Mouse (Mus musculus): ENCODE measurements around the gene Timm23. TPM values are rescaled to one million over a fixed set of nuclear protein-coding genes. Genes with fewer than 3 reads are reported as not detected.
A peak's percentile ranks its signal among the peaks of the same experiment; 100 is the strongest.

Gene Timm23
- polyA plus RNA-seq, 1 experiment from 2014 or later: 305 TPM

- no peak for DNase-seq (ENCODE audit: low spot score)
- Histone ChIP-seq H3K4me2 (ENCODE audit: low read length) (no peak overlapping the region), H3K4me3 (replicated peaks; ENCODE audit: low read depth, low read length) (no peak overlapping the region), H3K27ac (no peak overlapping the region), H3K36me3 (ENCODE audit: insufficient read depth, low read length) (no peaks in the 10 kb centered on the region), H3K9ac (ENCODE audit: low read depth, low read length) (no peak overlapping the region), H3K27me3 (ENCODE audit: insufficient read depth, low read length) (no peaks in the 10 kb centered on the region), H3K4me1 (replicated peaks; ENCODE audit: insufficient read depth, low read length) (0 out of 2 replicates have a peak, but pooled peaks cover 5% of the 10 kb centered on the region), H3K9me3 (replicated peaks; ENCODE audit: low read length) (no peaks in the 10 kb centered on the region)
- WGBS: 90% methylated on average over 11 of the region's 11 CpGs
- TF ChIP-seq CTCF (IDR thresholded peaks at IDR 0.05; ENCODE audit: low read depth): no peak
- ATAC-seq (replicated peaks; ENCODE audit: low FRiP score, low read depth): no peak
Observed at GRCm38 (mm10) chr14:32163203-32163888, 38.4 kb downstream of the Timm23 start.

- 87% methylated on average over 5 of the region's 5 CpGs for WGBS
- no peak overlapping the region for H3K27ac ChIP-seq
- DNase-seq (ENCODE audit: low spot score): no peak
- ATAC-seq (replicated peaks; ENCODE audit: low FRiP score, low read depth): no peak
- H3K4me1 ChIP-seq (replicated peaks; ENCODE audit: insufficient read depth, low read length): 0 out of 2 replicates have a peak, but pooled peaks cover 5% of the 10 kb centered on the region
- no peaks in the 10 kb centered on the region for H3K27me3 ChIP-seq (ENCODE audit: insufficient read depth, low read length)
- H3K4me3 ChIP-seq (replicated peaks; ENCODE audit: low read depth, low read length): no peak overlapping the region
- H3K9me3 ChIP-seq (replicated peaks; ENCODE audit: low read length): no peaks in the 10 kb centered on the region
- no peaks in the 10 kb centered on the region for H3K36me3 ChIP-seq (ENCODE audit: insufficient read depth, low read length)
- H3K4me2 ChIP-seq (ENCODE audit: low read length): no peak overlapping the region
- TF ChIP-seq CTCF (IDR thresholded peaks at IDR 0.05; ENCODE audit: low read depth): no peak
- H3K9ac ChIP-seq (ENCODE audit: low read depth, low read length): no peak overlapping the region
Observed at GRCm38 (mm10) chr14:32162231-32162630, 39.5 kb downstream of the Timm23 start.

- 80% methylated on average over 12 of the region's 12 CpGs for WGBS
- Histone ChIP-seq H3K4me1 (replicated peaks; ENCODE audit: insufficient read depth, low read length) (0 out of 2 replicates have a peak, but pooled peaks cover 5% of the 10 kb centered on the region), H3K36me3 (ENCODE audit: insufficient read depth, low read length) (no peaks in the 10 kb centered on the region), H3K4me3 (replicated peaks; ENCODE audit: low read depth, low read length) (peak overlapping the region; percentile 90; the same call in 1 of the 2 replicates), H3K4me2 (ENCODE audit: low read length) (peak overlapping the region; percentile 90), H3K9me3 (replicated peaks; ENCODE audit: low read length) (no peaks in the 10 kb centered on the region), H3K27me3 (ENCODE audit: insufficient read depth, low read length) (no peaks in the 10 kb centered on the region), H3K27ac (no peak overlapping the region), H3K9ac (ENCODE audit: low read depth, low read length) (0 out of 2 replicates have a peak overlapping the region, but pooled peaks have one; percentile 85)
- no peak for TF ChIP-seq CTCF (IDR thresholded peaks at IDR 0.05; ENCODE audit: low read depth)
- DNase-seq (ENCODE audit: low spot score): no peak
- ATAC-seq (replicated peaks; ENCODE audit: low FRiP score, low read depth): no peak
Observed at GRCm38 (mm10) chr14:32161090-32161885, 40.4 kb downstream of the Timm23 start.

- no peak for DNase-seq (ENCODE audit: low spot score)
- H3K27me3 ChIP-seq (ENCODE audit: insufficient read depth, low read length): no peaks in the 10 kb centered on the region
- H3K36me3 ChIP-seq (ENCODE audit: insufficient read depth, low read length): no peaks in the 10 kb centered on the region
- peak overlapping the region; percentile 90 for H3K4me2 ChIP-seq (ENCODE audit: low read length)
- H3K27ac ChIP-seq: peak overlapping the region; percentile 95
- H3K9ac ChIP-seq (ENCODE audit: low read depth, low read length): peak overlapping the region; percentile 85
- TF ChIP-seq CTCF (IDR thresholded peaks at IDR 0.05; ENCODE audit: low read depth): no peak
- 0 out of 2 replicates have a peak, but pooled peaks cover 5% of the 10 kb centered on the region for H3K4me1 ChIP-seq (replicated peaks; ENCODE audit: insufficient read depth, low read length)
- H3K4me3 ChIP-seq (replicated peaks; ENCODE audit: low read depth, low read length): peak overlapping the region; percentile 90
- 24% methylated on average over 7 of the region's 7 CpGs for WGBS
- ATAC-seq (replicated peaks; ENCODE audit: low FRiP score, low read depth): no peak
- no peaks in the 10 kb centered on the region for H3K9me3 ChIP-seq (replicated peaks; ENCODE audit: low read length)
Observed at GRCm38 (mm10) chr14:32160563-32160962, 41.1 kb downstream of the Timm23 start.

GRCm38 (mm10) chr14:32159690-32160246, 41.9 kb downstream of the Timm23 start, which contains the start of gene Ncoa4:
Gene Ncoa4, plus strand, starts transcription at chr14:32159865.
- ATAC-seq (replicated peaks; ENCODE audit: low FRiP score, low read depth) (peak; percentile 98), DNase-seq (ENCODE audit: low spot score) (peak; percentile 99)
- under 1% methylated on average over 40 of the region's 40 CpGs for WGBS
- H3K9ac ChIP-seq (ENCODE audit: low read depth, low read length): peak within 1 kb of the TSS; percentile 85
- peak within 1 kb of the TSS; percentile 95 for H3K27ac ChIP-seq
- TF ChIP-seq CTCF (IDR thresholded peaks at IDR 0.05; ENCODE audit: low read depth): no peak
- H3K4me2 ChIP-seq (ENCODE audit: low read length): peak within 1 kb of the TSS; percentile 90
- H3K4me1 ChIP-seq (replicated peaks; ENCODE audit: insufficient read depth, low read length): 0 out of 2 replicates have a peak, but pooled peaks cover 5% of the 10 kb centered on the region
- H3K4me3 ChIP-seq (replicated peaks; ENCODE audit: low read depth, low read length): peak within 1 kb of the TSS; percentile 90
- H3K9me3 ChIP-seq (replicated peaks; ENCODE audit: low read length): no peaks in the 10 kb centered on the region
- H3K36me3 ChIP-seq (ENCODE audit: insufficient read depth, low read length): no peaks in the 10 kb centered on the region
- no peaks in the 10 kb centered on the region for H3K27me3 ChIP-seq (ENCODE audit: insufficient read depth, low read length)

GRCm38 (mm10) chr14:32159150-32159670, 42.5 kb downstream of the Timm23 start:
- Histone ChIP-seq H3K4me1 (replicated peaks; ENCODE audit: insufficient read depth, low read length) (0 out of 2 replicates have a peak, but pooled peaks cover 5% of the 10 kb centered on the region), H3K9ac (ENCODE audit: low read depth, low read length) (peak overlapping the region; percentile 85; the same call in 1 of the 2 replicates), H3K27ac (peak overlapping the region; percentile 95), H3K4me2 (ENCODE audit: low read length) (peak overlapping the region; percentile 90), H3K9me3 (replicated peaks; ENCODE audit: low read length) (no peaks in the 10 kb centered on the region), H3K4me3 (replicated peaks; ENCODE audit: low read depth, low read length) (peak overlapping the region; percentile 90), H3K27me3 (ENCODE audit: insufficient read depth, low read length) (no peaks in the 10 kb centered on the region), H3K36me3 (ENCODE audit: insufficient read depth, low read length) (no peaks in the 10 kb centered on the region)
- TF ChIP-seq CTCF (IDR thresholded peaks at IDR 0.05; ENCODE audit: low read depth): no peak
- 36% methylated on average over 4 of the region's 4 CpGs for WGBS
- no peak for DNase-seq (ENCODE audit: low spot score)
- peak; percentile 19; the same call in 1 of the 2 replicates for ATAC-seq (replicated peaks; ENCODE audit: low FRiP score, low read depth)

Measured in kidney, postnatal 0 days (tissue).